Mouse (Mus musculus): ENCODE measurements at regions not wholly inside any gene's neighbourhood (a gene's known extent, or its start where the extent isn't known, plus 50 kb on each side); places are given as distances from the start of the nearest gene placed in this dataset.

DNA sequence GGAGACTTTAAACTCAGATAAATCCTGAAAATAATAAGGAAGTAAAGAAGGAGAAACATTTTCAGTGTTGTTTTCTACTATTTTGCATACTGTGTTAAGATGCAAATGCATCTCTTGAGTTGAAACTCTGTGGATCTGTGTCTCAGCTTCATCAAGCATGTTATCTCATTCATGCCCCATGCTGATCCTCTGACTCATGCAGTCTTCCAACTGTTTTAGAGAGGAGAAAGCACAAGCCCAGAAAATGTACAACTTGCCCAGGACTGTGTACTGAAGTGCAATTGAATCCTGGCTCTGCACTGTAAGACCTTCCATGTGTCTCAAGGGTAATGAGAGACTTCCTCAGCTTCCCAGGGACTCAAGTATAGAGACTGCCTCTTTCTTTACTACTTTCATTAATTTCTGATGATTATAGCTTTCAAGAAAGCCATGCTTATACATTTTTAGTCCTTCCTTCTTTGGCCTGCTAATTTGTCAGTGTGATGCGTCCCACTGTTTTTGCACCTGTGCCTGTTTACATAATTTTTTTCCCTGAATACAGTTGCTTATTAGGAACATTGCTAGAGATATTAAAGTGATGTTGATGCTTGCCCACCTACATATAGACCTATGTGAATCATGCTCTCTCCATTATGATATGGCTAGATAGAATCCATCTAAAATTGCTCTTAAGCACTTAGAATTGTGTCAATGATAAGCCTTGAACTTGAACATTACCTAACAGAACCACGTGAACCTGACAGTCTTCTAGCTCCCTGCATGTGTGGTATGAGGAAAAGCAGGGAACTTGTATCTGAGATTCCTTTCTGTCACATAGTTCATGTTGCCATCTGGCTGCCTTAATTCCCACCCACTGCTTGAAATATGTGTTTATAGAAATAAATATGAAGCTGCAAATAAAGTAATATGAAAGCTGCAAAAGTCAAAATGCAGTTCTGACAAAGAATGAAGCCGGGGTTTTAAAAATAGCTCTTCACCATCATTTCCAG lies 242.0 kb downstream of the Pdha2 start:
- TF ChIP-seq CTCF (IDR thresholded peaks at IDR 0.05; ENCODE audit: low read depth), result no peak
- no peak for TF ChIP-seq EP300 (IDR thresholded peaks at IDR 0.05; ENCODE audit: low read depth)
